Mouse (Mus musculus): Measurements from ENCODE around the gene Crk.
"Not testable (repeated sequence)": the region's sequence is repeated elsewhere in the genome, so short reads cannot be mapped to it uniquely, and the experiment has no call there.

Gene Crk

GRCm38 (mm10) chr11:75684462-75684861, 5.4 kb downstream of the Crk start:
- in situ Hi-C loops (cut with MboI; ENCODE audit: low sequenced_read_pairs): no loop called here

- in situ Hi-C loops (cut with MboI; ENCODE audit: low sequenced_read_pairs): no loop called here
Measured at GRCm38 (mm10) chr11:75684956-75685355, 5.9 kb downstream of the Crk start.

GRCm38 (mm10) chr11:75687343-75687993, 8.4 kb downstream of the Crk start:
- in situ Hi-C loops (cut with MboI; ENCODE audit: low sequenced_read_pairs): no loop called here

- in situ Hi-C loops (cut with MboI; ENCODE audit: low sequenced_read_pairs): no loop called here
Measured at GRCm38 (mm10) chr11:75688132-75688531, 9.1 kb downstream of the Crk start.

GRCm38 (mm10) chr11:75689977-75690376, 10.9 kb downstream of the Crk start:
- in situ Hi-C loops (cut with MboI; ENCODE audit: low sequenced_read_pairs): no loop called here

- in situ Hi-C loops (cut with MboI; ENCODE audit: low sequenced_read_pairs): no loop called here
Measured at GRCm38 (mm10) chr11:75691047-75691446, 12.0 kb downstream of the Crk start.

GRCm38 (mm10) chr11:75693570-75693969, 14.5 kb downstream of the Crk start:
- in situ Hi-C loops (cut with MboI; ENCODE audit: low sequenced_read_pairs): no loop called here

- in situ Hi-C loops (cut with MboI; ENCODE audit: low sequenced_read_pairs): not testable (repeated sequence)
Measured at GRCm38 (mm10) chr11:75697464-75697863, 18.4 kb downstream of the Crk start.

- in situ Hi-C loops (cut with MboI; ENCODE audit: low sequenced_read_pairs): no loop called here
Measured at GRCm38 (mm10) chr11:75700557-75700956, 21.5 kb downstream of the Crk start.

GRCm38 (mm10) chr11:75702761-75703160, 23.7 kb downstream of the Crk start:
- in situ Hi-C loops (cut with MboI; ENCODE audit: low sequenced_read_pairs): no loop called here

GRCm38 (mm10) chr11:75703748-75704147, 24.7 kb downstream of the Crk start:
- in situ Hi-C loops (cut with MboI; ENCODE audit: low sequenced_read_pairs): no loop called here

GRCm38 (mm10) chr11:75713949-75714348, 34.9 kb downstream of the Crk start:
- in situ Hi-C loops (cut with MboI; ENCODE audit: low sequenced_read_pairs): no loop called here

- in situ Hi-C loops (cut with MboI; ENCODE audit: low sequenced_read_pairs): no loop called here
Measured at GRCm38 (mm10) chr11:75715556-75715955, 36.5 kb downstream of the Crk start.

GRCm38 (mm10) chr11:75716661-75717325, 37.7 kb downstream of the Crk start:
- in situ Hi-C loops (cut with MboI; ENCODE audit: low sequenced_read_pairs): no loop called here

- in situ Hi-C loops (cut with MboI; ENCODE audit: low sequenced_read_pairs): no loop called here
Measured at GRCm38 (mm10) chr11:75722339-75722738, 43.3 kb downstream of the Crk start.

GRCm38 (mm10) chr11:75727168-75727567, 48.1 kb downstream of the Crk start:
- in situ Hi-C loops (cut with MboI; ENCODE audit: low sequenced_read_pairs): no loop called here

GRCm38 (mm10) chr11:75727659-75728058, 48.6 kb downstream of the Crk start:
- in situ Hi-C loops (cut with MboI; ENCODE audit: low sequenced_read_pairs): not testable (repeated sequence)

- in situ Hi-C loops (cut with MboI; ENCODE audit: low sequenced_read_pairs): no loop called here
Measured at GRCm38 (mm10) chr11:75732434-75733226, 53.6 kb downstream of the Crk start, which contains the start of gene Ywhae. TSS of gene Ywhae (plus strand) at chr11:75732869.

- in situ Hi-C loops (cut with MboI; ENCODE audit: low sequenced_read_pairs): no loop called here
Measured at GRCm38 (mm10) chr11:75733227-75733940, 54.3 kb downstream of the Crk start.

- in situ Hi-C loops (cut with MboI; ENCODE audit: low sequenced_read_pairs): no loop called here
Measured at GRCm38 (mm10) chr11:75735462-75736252, 56.6 kb downstream of the Crk start.

Data from CH12F3 (cell line).